Mouse (Mus musculus): ENCODE data around the gene Itpk1.
A peak's percentile ranks its signal among the peaks of the same experiment; 100 is the strongest.

GRCm38 (mm10) chr12:102703111-102703412, 1.7 kb downstream of the Itpk1 start:
- peak; percentile 52 for TF ChIP-seq CTCF (IDR thresholded peaks at IDR 0.05)
- no peak for TF ChIP-seq EP300 (IDR thresholded peaks at IDR 0.05)
